Mouse (Mus musculus) neural tube, embryonic 10.5 days (tissue): ENCODE data around the gene Rpl38.

ENCODE experiments used
- DNase-seq: peaks from one replicate; pipeline ENCODE4 v3.0.0-alpha.2; 2017; ENCODE audit warnings: low spot score; ENCODE audit errors: extremely low spot score

The Rpl38 gene

DNA sequence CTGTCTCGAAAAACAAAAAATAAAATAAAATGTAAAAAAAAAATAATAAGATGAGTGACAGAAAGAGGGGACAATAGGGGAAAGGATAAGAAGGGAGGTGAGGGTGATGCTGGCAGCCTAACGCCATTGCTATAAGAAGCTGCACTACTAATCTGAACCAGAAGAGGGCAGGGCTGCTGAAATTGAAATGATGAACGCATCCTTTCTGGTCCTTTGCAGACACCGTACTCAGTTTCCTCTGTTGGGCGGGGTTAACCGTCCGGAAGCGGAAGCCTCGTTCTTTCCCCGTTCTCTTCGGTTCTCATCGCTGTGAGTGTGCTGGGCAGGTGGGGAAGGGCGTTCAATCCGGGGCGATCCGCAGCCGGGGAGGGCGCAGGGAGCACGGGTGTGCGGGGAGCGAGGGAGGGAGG, at the start of gene Rpl38:
Rpl38 (plus strand) TSS at position 224 of the 410 bp plus-strand sequence.
- DNase-seq, result peak; percentile 93

DNA sequence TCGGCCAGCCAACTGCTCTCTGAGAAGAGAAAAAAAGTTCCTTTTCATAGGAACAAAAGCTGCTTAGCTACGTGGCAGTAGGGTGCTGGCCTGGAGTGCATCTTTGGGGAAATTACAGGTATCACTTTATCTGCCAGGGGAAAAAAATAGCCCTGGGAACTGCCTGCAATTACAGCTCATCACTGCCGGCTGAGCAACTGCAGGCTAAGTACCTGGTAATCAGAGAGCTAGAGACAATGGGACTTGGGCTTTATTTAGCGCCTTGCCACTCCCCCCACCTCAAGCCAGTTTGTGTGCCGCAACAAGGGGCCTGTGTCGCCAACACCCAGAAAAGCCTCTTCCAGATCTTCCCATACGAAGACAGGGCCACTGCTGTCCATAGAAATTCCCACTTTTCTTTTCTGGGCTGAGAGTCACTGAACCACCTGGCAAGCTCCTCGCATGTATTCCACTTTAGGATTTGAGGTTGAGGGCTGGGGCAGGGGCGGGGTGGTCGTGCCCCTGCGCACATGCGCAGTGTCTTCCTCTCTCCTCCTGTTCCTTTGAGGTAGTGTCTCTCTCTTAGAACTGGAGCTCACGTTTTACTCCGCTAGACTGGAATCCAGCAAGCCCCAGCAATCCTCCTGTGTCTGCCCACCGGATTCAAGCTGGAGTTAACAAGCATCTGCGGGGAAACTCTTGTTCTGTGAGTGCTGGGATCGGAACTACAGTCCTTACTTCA, 49.5 kb upstream of the Rpl38 start:
- no peak for DNase-seq

DNA sequence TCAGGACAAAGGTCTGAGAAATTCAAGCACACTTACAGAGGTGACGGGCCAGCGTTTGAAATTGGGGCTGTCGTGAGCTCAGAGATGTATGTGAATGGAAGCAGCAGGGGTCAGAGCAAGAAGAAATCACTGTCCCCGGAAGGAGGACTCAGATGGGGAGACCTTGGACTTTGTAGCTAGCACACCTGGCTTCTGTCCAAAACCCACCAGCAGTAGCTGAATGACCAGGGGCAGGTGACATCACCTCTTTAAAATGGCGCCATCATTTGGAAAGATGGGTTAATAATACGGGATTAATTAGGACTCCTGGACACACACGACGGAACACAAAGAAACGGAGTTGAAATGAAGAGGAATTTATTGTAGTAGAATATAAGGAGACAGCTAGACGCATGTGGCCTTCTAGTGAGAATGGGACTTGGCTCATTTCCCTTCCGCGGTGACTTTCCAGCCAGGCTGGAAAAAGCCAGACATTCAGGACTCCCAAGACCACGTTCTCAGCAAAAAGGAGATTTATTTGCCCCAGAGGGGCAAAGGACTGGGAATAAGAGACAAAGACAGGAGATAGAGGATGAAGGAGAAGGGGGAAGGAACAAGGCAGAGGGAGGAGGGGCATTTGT, 42.1 kb upstream of the Rpl38 start:
- no peak for DNase-seq

DNA sequence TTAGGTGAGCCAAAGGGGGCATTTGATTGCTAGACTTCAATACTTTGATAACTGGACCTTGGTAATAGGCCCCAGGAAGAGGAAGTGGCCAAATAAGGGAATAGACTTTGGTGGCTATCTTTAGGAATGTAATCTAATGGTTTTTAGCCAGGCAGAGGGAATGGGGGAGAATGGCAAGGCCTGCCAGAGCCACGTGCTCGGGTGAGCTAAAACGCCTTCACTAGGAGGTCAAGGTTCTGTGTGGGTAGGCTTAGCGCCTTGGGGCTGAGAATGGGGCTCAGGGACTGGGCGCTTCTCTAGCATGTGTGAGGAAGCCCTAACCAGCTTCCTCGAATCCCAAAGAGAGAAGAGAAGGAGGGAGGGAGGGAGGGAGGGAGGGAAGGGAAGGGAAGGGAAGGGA, 41.3 kb upstream of the Rpl38 start:
- no peak for DNase-seq

DNA sequence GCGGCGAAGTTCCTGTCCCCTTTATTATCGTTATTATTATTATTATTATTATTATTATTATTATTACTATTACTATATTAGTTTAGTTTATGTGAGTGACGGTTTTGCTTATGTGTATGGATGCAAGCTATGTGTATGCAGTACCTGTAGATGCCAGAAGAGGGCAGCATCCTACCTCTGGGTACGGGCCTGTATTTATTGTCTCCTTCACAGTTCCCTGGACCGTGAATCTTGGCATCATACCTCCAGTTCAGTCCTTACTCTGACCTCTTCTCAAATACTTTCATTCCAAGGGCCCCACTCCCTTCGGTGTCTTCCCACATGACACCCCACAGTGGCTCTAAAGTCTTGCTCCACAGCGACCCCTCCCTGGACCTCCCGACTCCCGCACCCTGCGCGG, 40.3 kb upstream of the Rpl38 start:
- peak; percentile 19 for DNase-seq

DNA sequence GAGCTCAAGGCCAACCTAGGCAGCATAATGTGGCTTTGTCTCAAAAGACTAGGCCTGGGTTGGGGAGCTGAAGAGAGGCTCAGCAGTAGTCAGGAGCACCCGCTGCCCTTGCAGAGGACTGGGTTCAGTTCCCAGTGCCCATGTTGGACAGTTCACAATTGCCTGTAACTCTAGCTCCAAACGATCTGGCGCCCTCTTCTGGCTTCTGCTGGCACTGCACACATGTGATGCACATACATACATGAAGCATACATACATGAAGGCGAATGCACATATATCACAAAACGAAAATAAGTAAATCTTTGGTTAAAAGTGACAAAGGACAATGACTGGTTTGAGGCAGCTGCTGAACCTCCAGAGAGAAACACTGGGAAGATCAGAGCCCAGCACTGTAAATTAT, 38.3 kb upstream of the Rpl38 start:
- DNase-seq, result no peak

DNA sequence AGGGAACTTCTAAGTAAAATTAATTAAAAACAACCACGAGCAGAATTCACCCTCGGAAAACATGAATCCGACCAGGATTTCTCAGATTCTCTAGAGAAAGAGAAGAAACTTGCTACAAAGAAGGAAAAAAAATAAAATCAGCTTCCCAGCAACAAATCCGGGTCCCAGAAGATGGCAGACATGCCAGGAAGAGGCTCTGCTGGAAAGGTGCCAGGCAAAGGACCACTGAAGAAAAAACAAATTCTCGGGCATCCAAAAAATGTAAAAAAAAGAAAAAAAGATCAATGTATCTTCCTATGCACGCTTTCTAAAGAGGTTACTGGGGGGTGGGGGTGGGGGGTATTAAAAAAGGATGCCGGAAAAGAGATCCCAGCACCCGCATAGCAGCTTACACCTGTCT, 36.1 kb upstream of the Rpl38 start:
- DNase-seq, result no peak

DNA sequence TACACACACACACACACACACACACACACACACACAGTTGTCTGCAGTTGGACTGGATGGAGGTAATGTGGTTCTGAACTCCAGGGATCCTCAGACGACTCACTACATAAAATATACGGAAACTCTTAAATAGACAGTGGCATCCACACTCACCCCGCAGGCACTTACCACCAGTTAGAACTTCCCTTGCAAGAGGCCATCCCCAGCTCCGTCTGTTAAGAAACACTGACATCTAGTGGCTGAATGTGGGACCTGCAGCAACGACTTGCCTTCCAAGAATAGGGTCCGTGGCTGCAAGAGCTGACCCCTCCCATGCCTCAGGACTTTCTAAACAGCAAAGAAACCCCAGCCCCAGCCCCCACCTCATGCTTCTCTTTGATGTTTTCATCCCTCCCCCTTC, 32.0 kb upstream of the Rpl38 start:
- DNase-seq, result peak; percentile 96

DNA sequence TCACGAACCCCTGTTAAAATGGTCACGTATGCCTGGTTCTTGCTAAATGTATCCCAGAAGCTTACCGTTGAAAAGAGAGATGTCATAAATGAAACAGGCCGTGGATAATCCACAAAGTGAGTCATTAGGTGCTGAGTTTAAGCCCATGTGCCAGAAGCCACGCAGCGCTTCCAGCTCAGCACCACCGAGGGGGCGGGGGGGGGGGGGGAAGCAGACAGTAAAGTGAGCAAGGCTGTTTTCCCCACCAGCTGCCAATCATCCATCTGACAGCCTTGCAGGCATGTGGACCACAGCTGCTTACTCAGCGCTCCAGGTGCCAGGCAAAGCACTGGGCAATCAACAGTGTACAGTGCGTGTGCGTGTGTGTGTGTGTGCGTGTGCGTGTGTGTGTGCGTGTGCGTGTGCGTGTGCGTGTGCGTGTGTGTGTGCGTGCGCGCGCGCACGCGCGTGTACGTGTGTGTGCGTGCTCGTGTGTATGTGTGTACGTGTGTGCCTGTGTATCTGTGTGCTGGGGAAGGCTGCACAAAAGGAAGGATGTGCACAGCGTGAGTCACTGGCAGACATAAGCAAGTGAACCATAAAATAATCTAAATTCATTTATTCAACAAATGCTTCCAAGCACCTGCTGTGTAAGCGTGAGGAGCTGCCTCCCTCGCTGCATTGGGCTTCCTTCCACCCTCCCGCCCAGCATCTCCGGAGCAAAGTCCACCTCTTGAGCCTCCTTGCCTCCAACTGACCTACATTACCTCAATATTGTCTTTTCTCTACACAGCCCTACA, 31.4 kb upstream of the Rpl38 start:
- DNase-seq, result no peak

DNA sequence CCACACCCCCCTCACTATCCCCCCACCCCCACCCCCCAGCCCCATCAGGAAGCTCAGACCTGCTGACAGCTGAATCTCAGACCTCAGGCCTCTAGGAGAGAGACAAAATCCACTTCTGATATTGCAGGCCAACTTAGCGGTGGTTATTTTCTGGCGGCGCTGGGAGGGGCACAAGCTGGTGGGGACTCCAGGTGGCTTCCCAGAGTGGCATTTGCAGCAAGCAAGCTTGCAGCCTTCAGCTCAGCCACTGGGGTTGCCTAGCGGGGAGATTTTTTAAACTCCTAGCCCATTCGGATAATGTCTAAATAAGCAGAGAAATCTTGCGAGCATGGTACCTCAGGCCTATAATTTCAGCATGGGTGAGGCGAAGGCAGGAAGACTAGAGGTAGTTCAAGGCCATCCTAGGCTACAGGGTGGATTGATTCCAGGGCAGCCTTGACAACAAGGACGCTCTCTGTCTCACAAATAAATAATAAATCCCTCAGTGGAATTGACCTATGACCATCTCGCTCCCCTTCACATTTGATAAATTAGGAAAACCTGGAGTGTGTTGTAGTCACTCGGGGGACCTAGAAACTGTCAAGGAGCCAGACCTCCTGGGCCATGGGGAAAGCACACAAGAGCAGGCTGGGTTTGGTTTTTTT, 29.6 kb upstream of the Rpl38 start:
- DNase-seq, result peak; percentile 17

DNA sequence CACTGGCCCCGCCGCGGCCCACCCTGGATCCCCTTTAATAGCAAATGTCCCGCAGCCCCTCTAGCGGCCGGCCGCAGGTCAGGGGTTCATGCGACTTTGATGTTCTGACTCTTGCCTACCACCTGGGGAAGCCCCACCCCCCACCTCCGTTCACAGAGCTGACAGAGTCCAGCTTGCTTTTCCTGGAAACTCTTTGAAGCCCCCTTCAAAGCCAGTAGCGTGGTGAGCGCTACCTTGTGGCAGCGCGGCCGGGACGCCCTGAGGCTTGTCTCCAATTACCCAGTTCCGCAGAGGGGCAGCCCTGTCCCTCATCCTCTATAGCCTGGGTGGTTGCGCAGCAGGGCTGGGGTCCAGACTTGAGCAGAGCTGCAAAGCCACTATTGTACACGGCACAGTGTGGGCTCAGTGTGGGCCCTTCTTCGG, 28.6 kb upstream of the Rpl38 start:
- peak; percentile 73 for DNase-seq

DNA sequence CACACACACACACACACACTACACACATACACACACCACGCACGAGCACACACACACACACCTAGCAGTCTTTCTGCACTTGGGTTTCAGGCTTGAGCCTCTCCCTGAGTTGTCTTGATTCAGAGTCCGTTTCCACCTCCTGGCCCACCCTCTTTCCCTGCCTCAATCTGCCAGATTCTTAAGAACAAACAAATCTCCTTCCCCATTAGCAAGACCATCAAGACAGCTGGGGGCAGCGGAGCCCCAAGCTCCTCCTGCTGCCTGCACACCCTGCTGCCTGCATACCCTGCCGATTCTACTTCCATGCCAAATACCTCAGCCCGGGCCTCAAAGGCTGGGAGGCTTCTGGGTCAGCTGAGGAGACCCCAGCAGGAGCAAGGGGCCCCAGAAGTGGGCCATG, 27.7 kb upstream of the Rpl38 start:
- no peak for DNase-seq

DNA sequence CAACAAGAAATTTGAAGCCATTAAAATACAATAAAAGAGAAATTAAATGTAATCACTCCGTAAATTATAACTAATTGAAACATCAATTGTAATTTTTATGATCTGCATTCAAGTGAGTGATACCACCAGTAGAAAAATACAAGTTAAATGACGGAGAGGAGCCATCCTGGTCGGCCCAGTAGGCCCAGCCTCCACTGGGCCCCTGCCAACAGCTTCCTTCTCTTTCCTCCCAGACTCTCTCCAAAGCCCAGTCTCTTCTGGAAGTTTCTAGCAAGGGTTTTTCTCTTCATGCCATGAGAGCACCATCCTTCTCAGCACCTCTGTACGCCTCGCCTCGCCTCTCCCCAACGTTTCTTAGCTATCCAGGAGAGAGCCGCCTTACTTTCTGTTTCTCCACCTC, 27.2 kb upstream of the Rpl38 start:
- no peak for DNase-seq

DNA sequence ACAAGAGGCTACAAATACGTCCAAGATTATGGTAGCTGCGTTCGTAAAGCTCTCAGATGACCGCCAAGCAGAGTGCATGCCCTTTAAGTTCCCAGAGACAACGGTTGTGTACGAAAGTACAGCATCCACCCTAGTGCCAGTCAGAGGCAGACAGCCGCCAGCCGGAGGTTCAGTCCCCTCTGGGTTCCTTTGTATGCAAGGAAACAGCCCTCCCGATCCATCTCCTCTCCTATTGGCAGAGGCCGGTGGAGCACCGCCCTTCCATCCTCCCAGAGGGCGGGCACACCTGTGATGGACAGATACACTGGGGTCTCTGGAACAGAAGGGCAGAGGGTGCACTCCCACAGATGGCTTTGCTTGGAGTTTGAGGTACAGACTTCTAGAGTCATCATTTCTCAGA, 26.1 kb upstream of the Rpl38 start:
- peak; percentile 31 for DNase-seq

DNA sequence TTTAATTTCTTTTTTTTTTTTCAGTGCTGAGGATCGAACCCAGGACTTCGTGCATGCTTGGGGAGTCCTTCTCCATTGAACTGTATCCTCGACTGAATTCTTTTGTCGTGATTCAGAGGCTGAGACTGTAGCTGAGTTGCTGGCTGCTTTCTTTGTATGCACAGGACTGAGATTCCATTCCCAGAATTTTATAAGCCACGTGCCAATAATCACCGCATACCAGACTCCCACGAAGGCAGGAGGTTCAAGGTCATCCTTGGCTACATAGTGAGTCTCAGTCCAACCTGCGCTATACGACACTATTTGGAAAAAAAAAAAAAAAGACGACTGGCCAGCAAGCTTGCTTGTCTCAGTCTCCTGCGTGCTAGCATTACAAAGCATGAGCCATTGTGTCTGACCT, 25.4 kb upstream of the Rpl38 start:
- DNase-seq, result no peak

DNA sequence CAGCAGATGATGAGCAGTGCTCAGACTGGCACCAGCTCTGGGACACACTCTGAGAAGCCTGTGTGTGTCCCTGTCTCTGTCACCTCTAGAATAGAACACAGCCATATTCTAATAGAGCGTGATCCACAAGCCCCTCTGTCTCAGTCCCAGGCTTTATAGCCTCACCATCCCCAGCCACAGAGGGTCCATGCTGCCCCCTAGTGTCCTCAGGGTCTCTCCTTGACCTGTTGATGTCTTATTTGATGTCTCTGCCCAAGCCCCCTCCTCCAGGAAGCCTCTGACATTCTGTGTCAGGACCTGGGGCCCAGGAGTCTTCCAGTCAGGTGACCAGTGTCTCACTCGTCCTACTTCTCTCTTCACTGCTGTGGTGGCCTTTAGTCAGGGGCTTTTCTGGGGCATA, 24.2 kb upstream of the Rpl38 start:
- peak; percentile 20 for DNase-seq

DNA sequence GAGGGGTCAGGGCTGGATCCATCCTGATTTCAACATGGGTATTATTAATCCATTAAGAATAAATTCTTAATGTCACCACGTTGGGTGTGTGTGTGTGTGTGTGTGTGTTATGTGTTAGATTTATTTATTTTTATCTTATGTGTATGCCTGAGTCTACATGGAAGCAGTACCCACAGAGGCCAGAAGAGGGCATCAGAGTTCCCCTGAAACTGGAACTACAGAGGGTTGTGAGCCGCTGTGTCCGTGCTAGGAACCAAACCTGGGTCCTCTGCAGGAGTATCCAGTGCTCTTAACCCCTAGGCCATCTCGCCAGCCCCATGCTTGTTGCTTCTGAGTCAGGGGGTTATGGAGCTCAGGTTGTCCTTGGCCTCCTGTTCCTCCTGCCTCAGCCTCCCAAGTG, 18.8 kb upstream of the Rpl38 start:
- no peak for DNase-seq

DNA sequence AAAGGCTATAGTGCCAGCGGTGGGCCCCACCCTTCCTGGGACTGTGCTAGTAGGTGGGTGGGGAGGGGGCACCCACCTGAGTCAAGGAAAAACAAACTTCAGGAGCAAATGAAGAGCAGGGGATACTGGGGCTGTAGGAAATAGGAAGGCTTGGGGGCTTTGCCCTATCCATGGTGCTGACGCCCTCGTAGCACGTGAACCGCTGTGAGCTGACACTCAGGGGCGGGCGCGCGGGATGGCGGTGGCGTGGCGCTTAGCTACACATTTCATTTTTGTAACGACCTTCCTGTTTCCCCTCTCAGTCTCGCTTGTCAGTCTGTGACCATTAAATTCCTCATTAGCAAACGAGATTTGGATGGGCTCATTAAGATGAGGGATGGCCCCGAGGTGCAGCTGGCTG, 15.8 kb upstream of the Rpl38 start:
- DNase-seq, result peak; percentile 38

DNA sequence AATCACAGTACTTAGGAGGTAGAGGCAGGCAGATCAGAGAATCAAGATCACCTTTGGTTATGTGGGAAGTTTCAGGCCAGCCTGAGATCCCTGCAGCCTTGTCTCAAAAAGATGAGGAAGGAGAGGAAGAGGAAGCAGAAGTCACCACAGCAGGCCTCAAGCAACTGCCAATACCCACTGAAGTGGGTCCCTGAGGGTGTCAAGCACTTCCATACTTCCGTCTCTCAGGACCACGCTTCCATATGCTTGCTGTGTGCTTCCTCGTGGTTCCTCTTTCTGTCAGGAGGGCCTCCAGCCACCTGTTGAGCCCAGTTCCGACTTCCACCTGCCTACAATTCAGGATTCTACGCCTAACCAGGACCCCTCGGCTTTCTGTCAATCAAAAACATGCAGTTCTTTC, 14.7 kb upstream of the Rpl38 start:
- no peak for DNase-seq

DNA sequence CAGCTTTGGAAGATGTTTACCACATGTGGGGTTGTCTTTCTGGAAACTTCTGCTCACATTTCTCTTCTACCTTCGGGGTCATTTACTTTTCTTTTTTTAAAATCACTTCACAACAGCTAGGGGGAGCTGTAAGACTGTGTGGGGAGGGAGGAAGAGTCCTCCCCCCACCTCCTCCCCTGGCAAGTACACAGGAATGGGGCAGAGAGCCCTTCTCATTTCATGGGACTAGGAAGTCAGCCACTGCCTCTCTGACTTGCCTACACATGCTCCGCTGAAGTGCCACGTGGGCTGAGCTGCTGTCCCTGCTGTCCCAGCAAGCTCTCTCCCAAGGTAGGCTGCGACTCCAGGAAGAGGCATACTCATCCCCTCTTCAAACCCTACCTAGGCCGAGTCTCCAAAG, 13.8 kb upstream of the Rpl38 start:
- DNase-seq, result no peak

DNA sequence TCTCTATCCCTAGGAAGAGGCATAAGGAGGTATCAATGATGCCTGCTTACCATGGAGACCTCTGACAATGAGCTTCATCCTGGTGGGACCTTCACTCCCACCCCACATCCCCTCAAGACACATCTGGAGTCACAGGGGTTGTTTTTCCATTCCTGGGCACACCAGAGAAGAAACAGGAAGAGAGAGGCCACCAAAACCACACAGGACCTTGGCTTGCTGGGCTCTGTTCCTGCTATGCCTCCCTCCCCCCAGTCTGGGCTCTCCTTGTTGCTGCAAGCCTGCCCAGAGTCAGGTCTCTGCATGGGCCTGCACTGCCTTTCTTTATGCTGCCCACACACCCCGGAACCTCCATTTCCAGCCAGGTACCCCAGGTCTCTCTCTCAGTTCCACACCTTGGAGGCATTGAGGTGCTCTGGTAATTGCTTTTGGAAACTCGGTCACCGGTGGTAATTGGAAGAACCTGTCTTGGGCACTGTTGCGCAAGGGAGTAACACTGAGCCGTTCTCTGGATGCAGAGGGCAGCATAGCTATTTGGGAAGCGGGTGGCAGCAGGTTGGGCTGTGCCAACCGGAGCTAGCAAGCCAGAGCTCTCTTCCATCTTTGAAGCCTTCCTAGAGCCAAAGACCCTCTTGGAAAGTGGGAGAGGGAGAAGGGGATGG, 12.8 kb upstream of the Rpl38 start:
- no peak for DNase-seq
